Mouse (Mus musculus): ENCODE data around the gene M1ap.

The M1ap gene

DNA sequence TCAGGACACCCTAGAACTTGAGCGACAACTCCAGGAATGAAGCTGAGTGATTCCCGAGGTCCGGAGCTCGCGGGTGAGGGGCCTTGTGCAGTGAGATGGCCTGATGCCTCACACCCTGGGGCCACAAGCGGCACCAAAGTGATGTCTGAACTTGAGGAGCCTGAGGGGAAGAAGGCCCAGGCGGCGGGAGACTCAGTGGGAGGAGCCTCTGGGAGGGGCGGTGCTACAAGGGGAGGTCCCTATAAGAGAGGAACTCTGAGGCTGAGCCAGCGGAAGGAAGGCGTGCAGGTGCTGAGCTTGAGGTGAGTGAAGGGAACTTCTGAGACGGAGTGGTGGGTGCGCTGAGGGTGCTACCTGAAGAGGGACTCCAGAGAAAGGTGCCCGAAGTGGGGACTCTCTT, at the start of gene M1ap:
M1ap (plus strand) TSS at position 252 of the 400 bp plus-strand sequence.
- no peak for DNase-seq

DNA sequence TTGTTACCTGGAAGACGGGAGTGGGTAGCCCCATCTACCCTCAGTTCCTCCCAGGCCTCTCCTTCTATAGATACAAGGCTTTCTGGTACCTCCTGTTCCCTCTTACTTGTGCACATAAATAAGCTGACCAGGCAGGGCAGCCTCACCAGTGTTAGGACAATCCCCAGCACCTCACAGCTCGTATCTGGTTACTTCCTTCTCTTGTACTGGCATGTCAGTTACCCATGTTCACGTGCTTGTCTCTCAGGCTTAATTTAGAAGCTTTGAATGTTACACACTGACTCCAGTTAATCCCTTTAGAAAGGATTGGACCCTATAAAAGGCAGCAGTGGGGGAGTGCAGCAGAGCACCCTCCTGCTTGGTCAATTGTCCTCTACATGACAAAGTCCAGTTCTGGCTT, 49.4 kb upstream of the M1ap start:
- DNase-seq = no peak

DNA sequence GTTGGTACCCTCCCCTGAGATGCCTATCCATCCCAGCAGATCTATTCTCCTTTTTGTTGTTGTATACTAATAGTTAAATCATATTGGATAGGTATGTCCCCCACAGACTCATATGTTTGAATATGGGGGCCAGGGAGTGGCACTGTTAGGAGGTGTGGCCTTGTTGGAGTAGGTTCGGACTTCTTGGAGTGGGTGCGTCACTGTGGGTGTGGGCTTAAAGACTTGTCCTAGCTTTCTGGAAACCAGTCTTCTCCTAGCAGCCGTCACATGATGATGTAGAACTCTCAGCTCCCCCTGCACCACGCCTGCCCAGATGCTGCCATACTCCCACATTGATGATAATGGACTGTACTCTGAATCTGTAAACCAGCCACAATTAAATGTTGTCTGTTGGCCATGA, 48.5 kb upstream of the M1ap start:
- DNase-seq = no peak

DNA sequence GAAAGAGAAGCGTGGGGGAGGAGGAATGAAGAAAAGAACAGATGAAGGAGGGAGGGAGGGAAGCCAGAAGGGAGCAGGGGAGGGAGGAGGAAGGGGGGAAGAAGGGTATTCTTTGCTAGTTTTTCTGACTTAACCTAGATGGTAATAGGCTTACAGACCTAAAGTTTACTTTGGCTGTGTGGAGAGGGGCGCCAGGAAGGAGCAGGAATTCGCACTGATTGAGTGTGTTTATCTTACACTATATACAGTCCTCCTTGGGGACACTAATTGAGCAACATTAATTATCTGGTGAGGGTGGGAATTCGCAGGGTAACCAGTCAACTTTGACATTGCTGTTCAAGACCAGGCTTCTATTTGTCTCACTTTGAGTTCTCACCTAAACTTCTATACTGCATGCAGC, 48.0 kb upstream of the M1ap start:
- no peak for DNase-seq

DNA sequence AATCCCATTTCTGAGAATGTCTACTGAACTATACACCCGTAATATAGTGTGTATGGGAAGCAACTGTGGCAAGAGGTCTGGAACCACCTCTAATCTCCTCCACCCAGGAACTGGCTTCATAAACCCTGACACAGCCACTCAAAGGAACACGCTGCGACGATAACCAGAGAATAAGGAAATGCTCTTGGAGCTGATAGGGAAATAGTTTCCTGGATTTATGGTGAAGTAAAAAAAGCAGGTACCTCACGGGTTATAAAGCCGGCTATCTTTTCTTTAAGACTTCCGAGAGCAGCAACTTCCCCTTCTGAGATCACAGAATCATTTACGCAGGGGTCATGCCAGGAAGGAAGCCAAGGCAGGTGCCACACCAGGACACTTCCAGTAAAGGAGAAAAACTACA, 44.1 kb upstream of the M1ap start:
- no peak for DNase-seq

DNA sequence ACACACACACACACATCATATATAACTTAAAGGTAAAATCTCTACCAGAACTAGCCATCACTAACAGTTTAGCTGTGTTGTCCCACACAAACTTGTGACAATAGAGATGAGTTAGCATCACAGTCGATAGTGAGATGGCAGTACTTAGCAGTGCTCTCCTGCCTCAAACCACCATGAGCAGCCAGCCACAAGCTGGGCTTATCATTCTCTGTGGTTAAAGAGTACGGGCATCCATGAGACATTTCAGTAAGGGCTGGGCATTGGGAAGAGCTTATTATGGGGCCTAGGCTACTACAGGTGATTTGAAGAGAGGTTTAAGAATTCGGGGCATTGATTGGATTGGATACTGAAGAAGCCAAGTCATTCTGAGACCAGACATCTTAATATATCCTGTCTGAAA, 39.7 kb upstream of the M1ap start:
- no peak for DNase-seq

DNA sequence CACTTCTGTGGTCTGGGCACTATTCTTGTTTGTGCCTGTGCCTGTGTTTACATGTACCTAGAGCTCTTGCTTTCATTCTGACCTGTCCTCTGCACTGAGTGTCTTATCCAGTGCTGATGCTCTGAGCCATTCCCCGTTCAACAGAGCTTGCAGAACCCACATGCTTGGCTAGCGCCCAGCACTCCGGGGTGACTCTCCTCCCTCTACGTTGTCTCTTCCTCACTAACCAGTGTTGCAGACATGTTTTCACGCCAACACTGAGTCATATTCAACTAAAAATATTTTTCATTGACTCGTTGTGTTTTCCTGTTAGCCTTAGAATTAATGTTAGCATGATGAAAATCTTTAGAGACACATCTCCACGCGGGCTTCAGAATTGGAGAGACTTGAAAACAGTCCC, 38.7 kb upstream of the M1ap start:
- DNase-seq = peak in 1 of 2 experiments; percentile 20

DNA sequence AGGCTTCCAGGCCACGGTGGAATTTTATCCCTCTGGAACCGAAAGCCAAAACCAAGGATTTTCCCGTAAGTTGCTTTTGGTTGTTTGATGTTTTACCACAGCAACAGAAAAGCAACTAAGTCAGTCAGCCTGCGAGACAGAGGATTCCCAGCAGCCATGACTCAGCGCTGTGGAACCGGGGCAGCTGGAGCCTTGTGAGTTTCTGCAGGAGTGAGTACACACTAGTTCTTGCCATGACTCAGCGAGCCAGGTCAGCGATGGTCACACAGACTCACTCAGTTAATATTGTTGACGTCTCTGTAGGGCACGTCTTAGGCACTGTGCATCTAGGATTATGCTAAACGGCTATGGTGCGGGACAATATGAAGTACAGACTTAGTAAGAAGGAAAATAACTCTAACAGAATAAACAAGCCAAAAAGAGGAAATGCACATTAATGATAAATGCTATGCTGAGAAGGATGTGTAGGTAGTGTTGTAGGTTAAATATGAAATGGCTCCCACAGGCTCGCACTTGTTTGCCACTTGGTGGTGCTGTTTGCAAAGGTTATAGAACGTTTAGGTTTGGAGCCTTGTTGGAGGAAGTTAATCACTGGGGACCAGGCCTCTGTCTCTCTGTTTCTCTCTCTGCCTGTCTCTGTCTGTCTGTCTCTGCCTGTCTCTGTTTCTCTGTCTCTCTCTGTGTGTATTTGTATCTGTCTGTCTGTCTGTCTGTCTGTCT, 37.4 kb upstream of the M1ap start:
- DNase-seq = peak in 1 of 2 experiments; percentile 67

DNA sequence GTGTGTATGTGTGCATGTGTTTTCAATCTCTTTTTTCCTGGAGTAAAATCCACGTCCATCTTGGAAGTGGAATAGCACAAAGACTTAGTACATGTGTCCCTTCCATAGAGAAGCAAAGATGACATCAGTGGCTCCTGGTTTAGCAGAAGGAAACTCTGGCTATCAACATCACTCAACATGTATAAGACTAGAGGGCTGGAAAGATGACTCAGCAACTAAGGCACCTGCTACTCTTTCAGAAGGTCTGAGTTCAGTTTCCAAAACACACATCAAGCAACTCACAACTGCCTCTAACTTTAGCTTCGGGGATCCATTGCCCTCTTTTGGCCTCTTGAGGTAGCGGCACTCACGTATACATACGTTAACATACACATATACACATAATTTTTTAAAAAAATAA, 35.4 kb upstream of the M1ap start:
- DNase-seq = no peak

DNA sequence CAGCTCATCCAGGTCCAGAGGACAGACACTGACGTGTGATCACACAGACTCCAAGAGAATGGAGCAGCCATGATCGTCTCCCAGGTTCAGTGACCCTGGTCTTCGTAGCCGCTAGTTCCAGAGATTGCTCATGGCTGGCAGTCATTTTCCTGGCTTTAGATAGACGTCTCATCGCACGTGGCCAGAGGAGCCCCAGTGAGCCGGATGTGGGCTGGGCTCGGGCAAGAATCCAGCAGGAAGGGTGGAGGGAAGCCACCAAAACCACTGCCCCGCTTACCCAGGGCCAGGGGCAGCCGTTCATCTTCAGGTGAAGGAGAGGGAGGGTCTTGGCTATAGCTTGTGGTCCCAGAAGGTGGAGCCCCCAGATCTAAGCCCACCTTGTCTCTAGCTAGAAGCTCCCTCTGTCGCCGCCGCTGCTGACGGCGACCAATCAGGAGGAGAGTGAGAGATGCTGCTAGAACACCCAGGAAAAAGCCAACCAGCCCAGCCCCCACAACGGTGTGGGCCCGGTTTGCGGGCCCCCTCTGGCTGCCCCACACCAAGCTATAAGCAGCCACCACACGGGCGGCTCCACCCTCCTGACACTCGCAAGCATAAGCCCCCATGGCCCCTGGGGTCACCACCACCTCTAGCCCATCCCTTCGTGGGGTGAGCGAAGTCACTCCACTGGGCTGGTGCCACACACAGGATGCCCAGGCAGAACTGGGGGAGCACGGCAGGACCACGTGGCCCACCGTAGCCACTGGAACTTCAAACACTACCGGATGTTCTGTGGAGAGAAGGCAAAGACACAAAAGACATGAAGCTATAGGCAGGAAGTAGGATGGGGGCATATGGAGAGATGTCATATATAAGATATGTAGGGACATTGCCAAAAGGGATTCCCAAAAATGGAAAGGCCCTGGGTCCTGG, 33.1 kb upstream of the M1ap start:
- peak in 1 of 2 experiments; percentile 32 for DNase-seq

DNA sequence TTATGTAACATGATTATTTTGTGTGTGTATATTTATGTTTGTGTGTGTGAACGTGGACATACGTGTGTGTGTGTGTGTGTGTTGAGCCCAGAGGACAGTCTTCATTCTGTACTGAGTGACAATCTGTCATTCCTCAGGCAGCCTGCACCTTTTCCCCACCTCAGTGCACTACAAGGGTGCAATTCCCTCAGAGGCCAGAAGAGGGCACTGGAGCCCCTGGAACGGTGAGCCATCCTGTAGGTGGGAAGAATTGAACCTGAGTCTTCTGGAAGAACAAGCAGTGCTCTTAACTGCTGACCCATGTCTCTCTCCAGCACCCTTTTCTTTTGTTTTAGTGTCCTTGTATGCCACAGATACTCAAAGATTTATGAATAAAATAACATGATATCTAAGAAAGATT, 30.8 kb upstream of the M1ap start:
- DNase-seq = peak; percentile 79 to 89

DNA sequence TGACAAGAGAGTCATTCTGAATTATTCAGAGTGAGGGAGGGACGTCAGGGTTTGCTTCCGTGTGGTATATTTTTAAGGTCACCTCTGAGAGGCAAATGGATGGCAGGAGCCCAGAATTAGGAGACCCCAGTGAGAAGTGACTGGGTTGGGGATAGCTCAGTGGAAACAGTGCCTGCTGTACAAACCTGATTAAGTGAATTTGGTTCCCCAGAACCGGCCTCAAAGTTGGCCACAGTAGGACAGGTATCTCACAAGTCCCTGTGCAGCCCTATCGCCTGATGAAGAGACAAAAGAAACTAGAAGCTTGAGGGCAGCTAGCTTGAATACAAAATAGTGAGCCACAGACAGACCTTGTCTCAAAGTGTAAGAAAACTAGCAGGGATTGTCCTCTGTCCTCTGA, 30.2 kb upstream of the M1ap start:
- peak in 1 of 2 experiments; percentile 21 for DNase-seq

DNA sequence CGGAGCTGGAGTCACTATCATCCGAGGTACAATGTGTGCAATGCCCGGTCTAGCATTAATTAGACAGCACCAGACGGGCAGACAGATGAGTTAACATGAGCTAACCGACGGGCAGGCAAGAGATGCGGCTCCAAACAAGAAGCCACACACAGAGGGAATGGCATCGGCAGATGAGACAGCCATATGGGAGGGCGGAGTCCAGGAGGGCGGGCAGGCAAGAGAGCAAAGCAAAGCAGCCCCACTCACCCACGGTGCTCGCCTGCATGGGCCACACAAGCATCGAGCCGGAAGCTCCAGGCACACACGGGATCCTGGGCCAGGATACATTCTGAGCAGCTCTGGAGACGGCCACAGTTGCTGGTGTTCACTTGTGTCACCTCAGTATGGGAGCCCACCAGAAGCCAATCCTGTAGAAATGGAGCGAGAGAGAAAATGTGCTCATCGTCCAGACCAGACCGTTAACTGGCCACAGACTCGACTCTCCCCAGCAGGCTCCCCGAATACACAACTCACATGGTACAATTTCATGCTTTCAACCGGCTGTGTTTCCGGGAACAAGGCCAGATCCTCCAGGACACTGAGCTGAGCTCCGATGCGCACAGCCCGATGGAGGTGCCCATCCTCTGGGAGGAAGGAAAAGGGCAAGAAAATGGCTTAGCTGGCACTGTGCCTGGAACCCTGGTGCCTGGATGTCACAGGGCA, 29.5 kb upstream of the M1ap start:
- DNase-seq = peak; percentile 92 to 93

DNA sequence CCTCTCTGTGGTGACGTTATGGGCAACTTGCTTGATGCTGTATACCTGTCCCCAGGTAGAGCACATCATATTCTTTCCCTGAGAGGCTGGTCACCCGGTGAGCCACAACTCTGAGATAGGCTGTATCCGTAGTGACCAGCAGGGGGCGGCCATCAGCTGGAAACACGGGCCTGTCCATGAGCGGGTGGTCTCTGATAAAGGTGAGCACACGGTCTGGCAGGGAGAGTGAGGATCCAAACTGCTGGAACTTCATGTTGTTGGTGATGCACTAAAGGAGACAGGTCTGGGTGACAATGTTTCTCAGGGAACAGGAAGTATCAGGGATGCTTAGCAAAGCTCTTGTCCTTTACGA, 28.9 kb upstream of the M1ap start:
- no peak for DNase-seq

DNA sequence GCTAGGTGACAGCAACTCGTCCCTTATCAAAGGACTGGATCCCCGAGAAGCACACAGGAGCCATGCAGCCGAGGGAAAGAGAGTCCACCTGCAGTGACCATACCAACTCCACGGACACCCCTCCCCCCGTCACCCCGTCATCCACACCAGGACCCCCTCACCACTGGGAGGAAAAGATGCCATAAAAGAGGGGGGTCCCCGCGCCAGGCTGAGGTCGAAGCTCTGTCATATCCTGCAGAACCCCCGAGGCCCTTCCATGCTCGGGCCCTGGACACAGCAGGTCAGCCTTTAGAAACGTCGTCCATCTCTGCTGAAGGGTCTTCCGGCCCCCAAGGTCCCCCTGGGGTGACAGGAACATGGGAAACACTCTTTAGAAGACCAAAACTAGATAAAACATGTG, 28.3 kb upstream of the M1ap start:
- no peak for DNase-seq

DNA sequence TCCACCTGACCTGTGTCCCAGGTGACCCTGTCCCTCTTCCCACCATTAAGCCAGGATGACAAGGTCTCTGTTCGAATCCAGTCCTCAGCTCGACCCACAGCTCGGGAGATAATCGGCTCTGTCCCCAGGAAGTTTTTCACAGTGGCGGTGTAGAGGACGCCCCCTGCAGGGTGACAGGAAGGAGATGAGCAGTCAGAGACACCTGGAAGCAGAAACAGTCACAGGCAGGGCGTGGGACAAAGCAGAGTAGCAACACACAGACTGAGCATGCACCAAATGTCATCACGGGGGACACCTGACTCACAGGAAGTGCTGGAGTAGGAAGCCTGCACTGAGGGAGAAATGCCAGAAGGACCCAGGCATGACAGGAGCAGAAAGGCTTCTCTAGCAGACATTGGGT, 27.2 kb upstream of the M1ap start:
- peak in 1 of 2 experiments; percentile 37 for DNase-seq

DNA sequence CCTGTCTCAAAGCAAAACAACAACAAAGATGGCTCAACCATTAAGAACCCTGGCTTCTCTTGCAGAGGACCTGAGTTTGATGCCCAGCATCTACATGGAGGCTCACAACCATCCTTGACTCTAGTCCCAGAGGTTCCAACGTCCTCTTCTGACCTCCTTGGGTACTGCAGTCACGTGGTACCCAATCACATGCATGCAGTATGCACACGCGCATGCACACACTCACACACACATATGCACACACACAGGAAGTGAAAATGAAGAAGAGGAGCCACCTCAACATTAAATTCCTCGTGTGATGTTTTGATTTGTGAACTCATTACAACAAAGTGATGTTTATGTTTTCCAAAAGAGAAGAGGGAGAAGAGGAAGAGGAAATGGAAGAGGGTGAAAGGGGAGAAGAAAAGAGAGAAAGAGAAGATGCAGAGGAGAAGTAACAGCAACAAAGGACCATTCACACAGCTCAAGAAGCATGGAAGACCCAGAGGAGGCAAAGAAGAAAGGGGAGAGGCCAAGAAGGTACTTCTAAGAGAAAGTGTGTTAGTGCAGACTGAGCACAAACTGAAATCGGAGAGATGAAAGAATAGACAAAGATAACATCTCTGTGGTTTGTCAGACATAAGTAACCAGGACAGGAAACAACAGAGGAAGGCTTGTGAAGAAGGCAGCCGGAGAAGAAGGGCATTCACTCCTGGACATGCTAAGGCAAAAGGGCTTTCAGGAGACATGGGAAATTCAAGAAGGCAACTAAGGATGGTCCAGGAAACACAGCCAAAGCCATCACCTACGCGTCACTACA, 25.1 kb upstream of the M1ap start:
- no peak for DNase-seq

DNA sequence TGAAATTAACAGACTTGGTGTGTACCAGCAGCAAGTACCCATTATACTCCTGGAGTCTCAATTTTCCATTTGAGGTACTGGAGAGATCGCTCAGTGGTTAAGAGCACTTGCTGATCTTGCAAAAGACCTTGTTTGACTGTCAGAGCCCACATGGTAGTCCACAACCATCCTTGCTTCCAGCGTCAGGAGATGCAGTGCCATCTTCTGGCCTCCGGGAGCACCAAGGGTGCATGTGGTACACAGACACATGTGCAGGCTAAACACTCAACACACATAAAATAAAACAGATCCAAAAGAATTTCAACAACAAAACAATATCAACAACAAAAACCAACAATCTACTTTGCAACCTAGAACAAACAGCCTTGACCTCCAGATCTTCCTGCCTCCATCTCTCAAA, 21.7 kb upstream of the M1ap start:
- no peak for DNase-seq

DNA sequence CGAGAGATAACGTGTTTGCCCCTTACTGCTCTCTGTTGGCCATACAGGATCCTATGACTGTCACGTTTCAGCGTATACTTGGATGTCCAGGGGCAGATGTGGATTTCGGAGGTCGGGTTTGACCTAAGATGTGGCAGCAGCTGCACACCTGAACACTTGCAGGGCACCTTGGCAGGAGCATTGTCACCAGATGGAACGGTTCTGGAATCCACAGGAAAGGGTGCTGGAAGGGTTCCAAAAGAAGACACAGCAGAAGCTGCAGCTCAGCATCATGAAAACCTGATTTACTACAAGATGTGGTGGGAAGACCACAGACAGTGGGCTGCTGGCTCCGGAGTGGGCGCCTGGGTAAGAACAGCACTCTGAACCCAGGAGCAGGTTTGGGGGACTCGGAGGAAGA, 20.6 kb upstream of the M1ap start:
- DNase-seq = peak; percentile 56

DNA sequence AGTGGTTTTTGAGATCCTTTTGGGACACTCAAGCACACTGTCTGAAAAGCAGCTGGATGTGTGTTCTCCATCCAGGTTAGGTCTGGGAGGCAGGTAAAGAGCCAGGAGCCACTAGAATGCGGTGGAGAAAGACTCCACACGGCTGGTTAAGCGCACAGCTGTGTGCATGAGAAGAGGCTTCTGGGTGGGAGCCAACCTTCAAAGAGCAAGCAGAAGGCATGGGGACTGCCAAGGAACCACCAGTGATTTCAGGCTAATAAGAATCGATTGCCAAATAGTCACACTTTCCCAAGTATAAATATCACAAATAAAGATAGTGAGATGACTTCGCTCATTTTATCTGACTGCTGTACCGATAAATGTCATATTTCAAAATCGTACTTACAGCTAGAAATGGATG, 20.2 kb upstream of the M1ap start:
- peak in 1 of 2 experiments; percentile 59 for DNase-seq

DNA sequence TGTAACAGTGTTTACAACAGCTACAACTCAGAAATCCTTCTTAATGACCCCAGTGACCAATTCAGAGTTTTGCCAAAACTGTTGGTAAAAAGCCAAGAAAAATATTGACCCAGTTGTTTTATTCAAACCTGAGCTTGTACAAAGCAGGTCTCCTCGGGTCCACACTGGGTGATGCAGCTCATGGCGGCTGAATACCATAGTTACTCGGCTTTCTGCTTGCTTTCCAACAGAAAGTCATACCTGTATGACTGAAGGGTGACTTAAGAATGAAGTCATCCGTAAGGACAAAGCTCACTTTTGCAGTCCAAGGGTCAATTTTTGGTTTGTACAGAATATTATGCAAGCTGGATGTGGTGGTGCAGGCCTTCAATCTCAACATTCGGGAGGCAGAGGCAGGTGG, 19.1 kb upstream of the M1ap start:
- DNase-seq = no peak

DNA sequence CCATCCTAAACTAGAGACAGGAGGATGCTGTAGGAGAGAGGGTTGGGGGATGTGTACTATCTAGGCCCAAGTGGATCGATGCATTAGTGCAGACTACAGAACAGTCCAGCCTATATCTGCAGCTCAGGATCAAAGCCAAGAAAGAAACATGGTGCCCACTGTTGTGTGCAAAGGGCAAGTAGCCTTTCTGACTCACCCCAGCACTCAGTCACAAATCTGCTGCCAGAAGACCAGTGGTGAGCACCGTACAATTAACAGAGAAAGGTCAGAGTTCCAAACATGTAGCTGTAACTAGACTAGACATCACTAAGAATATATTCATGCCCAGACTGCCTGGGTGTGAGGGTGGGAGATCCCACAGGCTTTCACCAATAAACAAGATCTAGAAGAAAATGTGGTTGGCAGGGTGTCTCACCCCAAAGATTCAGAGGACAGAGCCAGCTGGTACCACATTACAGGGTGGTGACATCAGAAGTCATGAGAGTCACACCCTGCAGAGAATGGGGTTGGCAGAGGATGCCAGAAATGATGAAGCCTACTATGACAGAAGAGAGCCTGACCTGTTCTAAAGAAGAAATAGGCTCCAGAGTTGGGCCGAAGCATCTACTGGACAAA, 12.0 kb upstream of the M1ap start:
- peak in 1 of 2 experiments; percentile 49 for DNase-seq
